ENCODE assay signal across 15 mouse cellular contexts in genomic region chr15:30302824-30303223, GRCm38 (mm10).
DNase-seq lines count a peak whose midpoint lies in the region; ATAC-seq and TF ChIP-seq lines count a peak whose summit lies in the region.
"Had no signal": no experiment of that assay in that cellular context is flagged by ENCODE, and none has a peak within 500 bp of the region (broad histone marks: within the 10 kb centered on the region; RNA-seq: fewer than 3 reads in every experiment).

No protein-coding gene starts in this region.

- no peaks in the 10 kb centered on the region for H3K4me1 ChIP-seq in forebrain, postnatal 0 days (ENCODE audit: insufficient read depth)
- no peaks in the 10 kb centered on the region for H3K4me1 ChIP-seq in forebrain, embryonic 14.5 days (ENCODE audit: control insufficient read depth, insufficient read depth, low read length)
- no peaks in the 10 kb centered on the region for H3K4me1 ChIP-seq in liver, adult 2 months (ENCODE audit: control insufficient read depth, insufficient read depth, low read length)
- H3K4me1 ChIP-seq in liver, embryonic 12.5 days = no peaks in the 10 kb centered on the region
- H3K4me1 ChIP-seq: limb, embryonic 12.5 days; midbrain, embryonic 10.5 days had no signal

- no peak overlapping the region for H3K4me2 ChIP-seq in forebrain, postnatal 0 days (ENCODE audit: low read depth)
- H3K4me2 ChIP-seq in forebrain, embryonic 14.5 days (ENCODE audit: low read length) = no peak overlapping the region
- H3K4me2 ChIP-seq in liver, embryonic 12.5 days = no peak overlapping the region
- H3K4me2 ChIP-seq: limb, embryonic 12.5 days had no signal

- no peak overlapping the region for H3K27ac ChIP-seq in forebrain, postnatal 0 days (ENCODE audit: low read depth, low read length)
- no peak overlapping the region for H3K27ac ChIP-seq in forebrain, embryonic 14.5 days (ENCODE audit: low read depth, low read length)
- H3K27ac ChIP-seq in liver, adult 2 months (replicated peaks; ENCODE audit: insufficient read depth, low read depth, low read length) = no peak overlapping the region
- no peak overlapping the region for H3K27ac ChIP-seq in liver, embryonic 12.5 days
- H3K27ac ChIP-seq: limb, embryonic 12.5 days; midbrain, embryonic 10.5 days had no signal

- TF ChIP-seq POLR2A in liver, adult 2 months (IDR thresholded peaks at IDR 0.05; ENCODE audit: extremely low read depth, insufficient read depth, low read length) = no peak

- no peak overlapping the region for H3K9ac ChIP-seq in forebrain, postnatal 0 days
- H3K9ac ChIP-seq in forebrain, embryonic 14.5 days (ENCODE audit: low read length) = no peak overlapping the region
- H3K9ac ChIP-seq in liver, adult 2 months (ENCODE audit: low read depth, low read length) = no peak overlapping the region
- H3K9ac ChIP-seq in liver, embryonic 12.5 days = no peak overlapping the region
- H3K9ac ChIP-seq: limb, embryonic 12.5 days had no signal

- ATAC-seq in forebrain, postnatal 0 days = no peak
- no peak for ATAC-seq in forebrain, embryonic 14.5 days
- no peak for ATAC-seq in liver, embryonic 12.5 days
- ATAC-seq in common myeloid progenitor, adult 5-6 weeks (replicated peaks; ENCODE audit: low read depth, poor library complexity, severe bottlenecking) = 0 out of 2 replicates have a peak, but pooled peaks have one; percentile 50

- peak; percentile 52 for TF ChIP-seq CTCF in forebrain, postnatal 0 days (IDR thresholded peaks at IDR 0.05; ENCODE audit: low read depth)
- peak; percentile 19; the same call in 1 of the 2 replicates for TF ChIP-seq CTCF in liver, adult 2 months (IDR thresholded peaks at IDR 0.05; ENCODE audit: low read depth, low read length)

- no peak overlapping the region for H3K4me3 ChIP-seq in forebrain, postnatal 0 days (ENCODE audit: low read depth, low read length)
- H3K4me3 ChIP-seq in forebrain, embryonic 14.5 days (ENCODE audit: low read depth, low read length) = no peak overlapping the region
- no peak overlapping the region for H3K4me3 ChIP-seq in liver, adult 2 months (ENCODE audit: insufficient read depth, low read depth, low read length)
- H3K4me3 ChIP-seq in liver, embryonic 12.5 days = no peak overlapping the region
- H3K4me3 ChIP-seq: limb, embryonic 12.5 days; midbrain, embryonic 10.5 days had no signal

- H3K36me3 ChIP-seq in forebrain, postnatal 0 days (ENCODE audit: insufficient read depth) = no peaks in the 10 kb centered on the region
- no peaks in the 10 kb centered on the region for H3K36me3 ChIP-seq in forebrain, embryonic 14.5 days (ENCODE audit: control insufficient read depth, insufficient read depth, low read length)
- H3K36me3 ChIP-seq in liver, adult 2 months (ENCODE audit: control insufficient read depth, insufficient read depth, low read length) = no peaks in the 10 kb centered on the region
- H3K36me3 ChIP-seq in liver, embryonic 12.5 days = no peaks in the 10 kb centered on the region
- H3K36me3 ChIP-seq: limb, embryonic 12.5 days; midbrain, embryonic 10.5 days had no signal

- no peaks in the 10 kb centered on the region for H3K79me2 ChIP-seq in liver, adult 2 months (ENCODE audit: control insufficient read depth, insufficient read depth, low read length)

- no peaks in the 10 kb centered on the region for H3K9me3 ChIP-seq in forebrain, postnatal 0 days (ENCODE audit: low read length)
- no peaks in the 10 kb centered on the region; the same call in 1 of the 2 replicates for H3K9me3 ChIP-seq in forebrain, embryonic 14.5 days (replicated peaks; ENCODE audit: control insufficient read depth, low read length)
- peaks cover 10% of the 10 kb centered on the region; the same call in 1 of the 2 replicates for H3K9me3 ChIP-seq in liver, embryonic 12.5 days (replicated peaks)

- DNase-seq in forebrain, postnatal 0 days = no peak
- DNase-seq in forebrain, embryonic 14.5 days (ENCODE audit: low spot score) = no peak
- DNase-seq in liver, adult 2 months (ENCODE audit: extremely low read depth, low read depth, low spot score) = no peak
- peak; percentile 22 for DNase-seq in ES-CJ7 (ENCODE audit: low read depth, low spot score)
- DNase-seq in cerebellum, adult 18-20 months = no peak
- DNase-seq in thymus, postnatal 0 days (ENCODE audit: low spot score) = no peak
- DNase-seq: B cell, adult 2 months; cerebellum, adult 9-11 months; kidney, postnatal 25 days; right cerebral cortex, postnatal 25 days; thymus, postnatal 36 days had no signal

- 79% methylated on average over 2 of the region's 2 CpGs for WGBS in forebrain, postnatal 0 days
- 67% methylated on average over 2 of the region's 2 CpGs for WGBS in forebrain, embryonic 14.5 days
- WGBS in liver, adult 2 months = 76% methylated on average over 2 of the region's 2 CpGs
- 51% methylated on average over 2 of the region's 2 CpGs for WGBS in liver, embryonic 12.5 days (ENCODE audit: insufficient replicate concordance)

- H3K27me3 ChIP-seq in forebrain, postnatal 0 days (ENCODE audit: insufficient read depth, low read length) = no peaks in the 10 kb centered on the region
- no peaks in the 10 kb centered on the region for H3K27me3 ChIP-seq in forebrain, embryonic 14.5 days (replicated peaks; ENCODE audit: control insufficient read depth, insufficient read depth, low read length)
- H3K27me3 ChIP-seq in liver, adult 2 months (ENCODE audit: control insufficient read depth, insufficient read depth, low read length) = no peaks in the 10 kb centered on the region
- no peaks in the 10 kb centered on the region for H3K27me3 ChIP-seq in liver, embryonic 12.5 days (replicated peaks)
- H3K27me3 ChIP-seq: limb, embryonic 12.5 days had no signal
